Mouse (Mus musculus): ENCODE results near the gene Itga11.

GRCm38 (mm10) chr9:62689748-62690147 is 12.1 kb downstream of the Itga11 start:
- TF ChIP-seq CTCF (IDR thresholded peaks at IDR 0.05; ENCODE audit: low read depth, low read length) (no peak), POLR2A (IDR thresholded peaks at IDR 0.05; ENCODE audit: insufficient read depth, low read length) (no peak)
